Mouse (Mus musculus) adrenal gland, postnatal 4 days (tissue): ENCODE results near the gene Csad. TPM values are rescaled to one million over a fixed set of nuclear protein-coding genes. Genes with fewer than 3 reads are reported as not detected.

Experiments
- DNase-seq, 2 experiments: peaks; one replicate each; pipeline ENCODE4 v3.0.0; 2021 to 2022; ENCODE audit warnings: low spot score in 2 of 2, mixed read lengths in 2 of 2
- long read RNA-seq, 2 experiments: library from polyadenylated mRNA; stranded (forward); transcript quantifications; one replicate each; pipeline ENCODE4 v2.0.0; 2021
- total RNA-seq, 2 experiments: library from RNA; stranded (reverse); gene quantifications; 2 replicates each; pipeline ENCODE4 v1.2.3; 2021

Gene Csad
- 100 to 1,000 TPM in 1 of 2 experiments, 10 to 100 TPM in 1; 90.0 to 106 TPM for total RNA-seq
- long read RNA-seq, experiment 1, transcript Csad-201 (15 exons, 2,279 nt): major isoform, 7 of 52 reads
- long read RNA-seq, experiment 1, partial matches to known transcripts: 10 of 52 reads
- long read RNA-seq, experiment 1, other reads (novel, unspliced or antisense): 35 of 52 reads
- long read RNA-seq, experiment 2, transcript Csad-201 (15 exons, 2,279 nt): major isoform, 5 of 125 reads
- long read RNA-seq, experiment 2, partial matches to known transcripts: 30 of 125 reads
- long read RNA-seq, experiment 2, other reads (novel, unspliced or antisense): 87 of 125 reads

- DNase-seq: no peak
These were observed at the start of gene Csad for GRCm38 (mm10) chr15:102204674-102205505. Gene Csad (minus strand): TSS chr15:102204724.

GRCm38 (mm10) chr15:102250521-102250920 lies 46.0 kb upstream of the Csad start:
- DNase-seq: no peak

- DNase-seq: no peak
These were observed 45.4 kb upstream of the Csad start for GRCm38 (mm10) chr15:102249967-102250366.

- DNase-seq: no peak
These were observed 44.7 kb upstream of the Csad start for GRCm38 (mm10) chr15:102249251-102249691.

GRCm38 (mm10) chr15:102248812-102249191 lies 44.3 kb upstream of the Csad start:
- DNase-seq: no peak

GRCm38 (mm10) chr15:102248131-102248811 lies 43.7 kb upstream of the Csad start:
- no peak for DNase-seq

GRCm38 (mm10) chr15:102247252-102248130 lies 43.0 kb upstream of the Csad start:
- peak; percentile 38 to 54 for DNase-seq

- peak; percentile 76 to 84 for DNase-seq
These were observed 42.3 kb upstream of the Csad start for GRCm38 (mm10) chr15:102246866-102247251.

GRCm38 (mm10) chr15:102245891-102246741 lies 41.6 kb upstream of the Csad start:
- peak in 1 of 2 experiments; percentile 53 for DNase-seq

GRCm38 (mm10) chr15:102245461-102245881 lies 40.9 kb upstream of the Csad start:
- no peak for DNase-seq

- no peak for DNase-seq
These were observed 40.0 kb upstream of the Csad start for GRCm38 (mm10) chr15:102244306-102245191.

GRCm38 (mm10) chr15:102243229-102244190 lies 39.0 kb upstream of the Csad start:
- no peak for DNase-seq

GRCm38 (mm10) chr15:102242404-102243228 lies 38.1 kb upstream of the Csad start:
- DNase-seq: no peak

- DNase-seq: no peak
These were observed 36.1 kb upstream of the Csad start for GRCm38 (mm10) chr15:102240607-102241006.

GRCm38 (mm10) chr15:102239851-102240250 lies 35.3 kb upstream of the Csad start:
- DNase-seq: no peak

GRCm38 (mm10) chr15:102239260-102239590 lies 34.7 kb upstream of the Csad start:
- peak; percentile 61 to 80 for DNase-seq
